Mouse (Mus musculus): ENCODE measurements around the gene Erp27.

GRCm38 (mm10) chr6:136939326-136940187 lies 17.6 kb upstream of the Erp27 start:
- no peak for TF ChIP-seq POLR2A (IDR thresholded peaks at IDR 0.05; ENCODE audit: low read depth, low read length)
- TF ChIP-seq CTCF (IDR thresholded peaks at IDR 0.05; ENCODE audit: borderline replicate concordance, insufficient read depth, low read length) = no peak

Measured in embryonic fibroblast, embryonic 13.5 days (primary cell).